Mouse (Mus musculus): ENCODE measurements around the gene Olfr98.
"Not testable (repeated sequence)": the region's sequence is repeated elsewhere in the genome, so short reads cannot be mapped to it uniquely, and the experiment has no call there.

Gene Olfr98

GRCm38 (mm10) chr17:37263626-37264025 is at the start of gene Olfr98:
Gene Olfr98, minus strand, starts transcription at chr17:37263749.
- DNase-seq: no peak

DNA sequence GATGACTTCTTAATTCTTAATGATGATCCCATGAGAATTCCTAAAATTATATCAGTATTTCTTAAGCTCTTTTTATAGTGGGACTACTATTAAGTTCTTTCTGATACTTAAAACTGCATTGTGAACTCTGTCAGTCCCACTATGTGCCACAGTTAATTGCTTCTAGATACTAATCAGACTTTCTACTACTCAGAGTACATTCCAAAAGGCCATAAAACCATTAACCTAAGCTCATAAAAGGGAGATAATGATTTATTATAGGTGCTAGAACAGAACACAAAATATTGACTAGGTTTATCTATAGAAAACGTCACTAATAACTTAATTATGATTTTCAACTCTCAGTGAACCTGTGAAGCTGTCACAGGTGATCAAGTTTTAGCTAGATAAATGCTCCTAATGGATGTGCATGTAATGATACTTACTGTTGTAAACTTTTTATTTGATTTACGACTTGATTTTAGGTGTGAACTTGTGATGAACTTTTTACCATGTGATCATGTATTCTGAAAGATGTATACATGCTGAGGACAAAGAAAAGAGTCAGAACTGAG is 46.7 kb upstream of the Olfr98 start:
- DNase-seq: no peak

DNA sequence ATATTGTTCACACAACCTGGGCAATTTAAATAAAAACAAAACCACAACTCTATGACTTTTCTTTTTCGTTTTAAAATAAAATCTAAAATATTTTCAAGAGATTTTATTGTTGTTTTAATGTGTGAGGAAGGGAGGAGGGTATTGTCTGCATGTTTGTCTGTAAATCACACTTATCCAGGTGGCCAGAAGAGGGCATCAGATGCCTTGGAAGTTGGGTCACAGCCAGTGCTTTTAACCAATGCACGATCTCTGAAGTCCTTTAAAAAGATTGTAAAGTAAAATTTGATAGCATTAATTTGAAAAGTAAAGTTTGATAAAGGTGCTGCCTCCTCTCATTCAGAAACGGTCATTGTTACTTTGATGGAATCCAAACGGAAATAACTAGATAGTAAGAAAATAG is 44.9 kb upstream of the Olfr98 start:
- no peak for DNase-seq

DNA sequence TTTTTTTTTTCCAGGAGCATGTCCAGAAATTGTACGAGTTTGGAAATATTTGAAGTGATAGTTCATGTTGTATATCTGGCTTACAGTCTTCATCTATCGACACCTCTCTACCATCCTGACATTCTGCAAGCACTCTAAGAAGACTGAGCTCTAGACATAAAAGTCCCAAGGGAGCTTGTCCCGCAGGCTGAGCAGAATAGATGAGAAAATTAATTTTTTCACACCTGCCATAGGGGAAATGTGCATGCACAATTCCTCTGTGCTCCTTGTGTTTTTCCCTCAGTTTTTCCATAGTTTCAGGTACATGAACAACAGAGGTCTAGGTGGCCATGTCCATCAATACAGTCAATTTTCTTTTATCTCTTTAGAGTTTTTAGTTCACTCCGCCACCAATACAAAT is 40.7 kb upstream of the Olfr98 start, which contains the start of gene Olfr101:
Olfr101 (minus strand) TSS at position 101 of the 400 bp plus-strand sequence.
- no peak for DNase-seq

DNA sequence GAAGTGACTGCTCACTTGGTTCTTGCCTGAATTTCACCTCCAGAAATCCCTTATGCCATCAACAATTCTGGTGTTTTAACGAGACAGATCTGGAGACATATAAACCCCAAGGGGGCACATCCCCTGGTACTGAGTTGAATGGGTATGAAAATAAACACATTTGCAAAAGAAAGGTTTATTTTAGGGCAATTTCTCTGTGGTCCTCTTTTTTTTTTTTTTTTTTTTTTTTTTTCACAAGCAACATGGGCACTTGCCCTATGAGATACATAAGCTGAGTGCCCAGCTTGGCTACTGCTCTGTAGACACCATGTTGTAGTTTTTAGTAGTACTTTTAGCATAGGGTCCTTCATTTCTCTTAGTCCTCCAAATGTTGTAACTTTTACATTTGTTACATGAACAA is 19.8 kb upstream of the Olfr98 start, which contains the start of gene Olfr99:
Olfr99 (minus strand) TSS at position 101 of the 400 bp plus-strand sequence.
- DNase-seq: no peak

DNA sequence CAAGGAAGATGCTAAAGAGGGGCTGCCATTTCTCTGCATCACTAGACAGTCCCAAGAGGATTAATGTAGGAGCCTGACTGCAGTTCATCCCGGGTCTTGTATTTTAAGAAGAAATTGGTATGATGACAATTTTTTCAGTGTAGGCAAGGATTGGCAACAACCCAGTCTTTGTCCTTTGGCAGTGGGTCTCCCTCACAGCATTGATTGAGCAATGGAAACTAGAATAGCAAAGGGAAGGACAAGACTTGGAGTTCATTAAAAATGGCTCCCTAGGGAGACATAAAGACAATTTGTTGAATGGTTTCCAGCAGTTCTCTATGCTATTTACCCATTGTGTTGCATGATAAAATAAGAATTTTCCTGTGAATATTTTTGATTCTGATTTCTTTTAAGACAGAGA is 16.8 kb upstream of the Olfr98 start:
- DNase-seq: no peak

DNA sequence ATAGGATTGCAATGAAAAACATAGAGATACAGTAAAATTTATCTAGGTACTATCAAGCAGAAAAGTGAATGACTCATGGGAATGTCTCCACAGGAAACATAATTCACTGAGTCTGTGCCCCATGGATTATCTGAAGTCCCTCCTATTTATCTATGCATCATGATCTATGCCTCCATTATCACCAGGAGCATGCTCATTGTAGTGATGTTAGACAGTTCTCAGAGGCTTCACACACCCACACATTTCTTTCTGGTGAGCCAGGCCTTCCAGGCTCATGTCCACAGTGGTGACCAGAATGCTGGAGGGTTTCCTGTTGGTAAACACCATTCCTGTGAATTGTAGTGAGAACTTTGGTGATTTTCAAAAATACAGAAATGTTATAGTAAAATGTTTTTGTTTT is 13.0 kb upstream of the Olfr98 start:
- no peak for DNase-seq

DNA sequence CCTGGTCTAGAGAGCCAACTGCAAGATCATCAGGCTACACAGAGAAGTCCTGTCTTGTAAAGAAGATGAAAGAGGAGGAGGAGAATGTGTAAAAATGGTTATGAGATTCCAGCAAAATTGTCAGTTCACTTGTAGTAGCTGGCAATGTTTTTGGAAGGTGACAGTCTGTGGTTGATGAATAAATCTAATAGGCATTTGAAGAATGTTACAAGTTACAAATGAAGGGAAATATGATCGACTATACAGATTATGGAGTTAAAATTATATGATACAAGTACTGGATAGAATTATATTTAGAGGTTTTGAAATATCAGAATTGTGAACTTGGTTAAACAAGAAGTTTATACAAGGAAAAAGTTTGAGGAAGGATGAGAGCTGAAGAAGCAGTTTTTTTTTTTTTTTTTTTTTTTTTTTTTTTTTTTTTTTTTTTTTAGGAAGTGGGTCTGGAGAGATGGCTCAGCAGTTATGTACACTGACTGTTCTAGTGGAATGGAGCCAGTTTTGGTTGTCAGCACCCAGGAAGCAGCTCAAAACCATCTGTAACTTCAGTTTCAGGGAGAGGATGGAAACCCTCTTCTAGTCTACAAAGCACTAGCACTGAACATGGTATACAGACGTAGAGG is 12.2 kb upstream of the Olfr98 start:
- no peak for DNase-seq

- DNase-seq: peak; percentile 75
These were observed 7.1 kb upstream of the Olfr98 start for GRCm38 (mm10) chr17:37270702-37271092.

GRCm38 (mm10) chr17:37270058-37270701 is 6.6 kb upstream of the Olfr98 start, which contains the start of gene H2-M3:
Gene H2-M3, plus strand, starts transcription at chr17:37270220.
- peak; percentile 93 for DNase-seq

- DNase-seq: peak; percentile 40
These were observed 13.0 kb downstream of the Olfr98 start for GRCm38 (mm10) chr17:37250544-37250943.

GRCm38 (mm10) chr17:37249460-37249859 is 14.1 kb downstream of the Olfr98 start:
- no peak for DNase-seq

DNA sequence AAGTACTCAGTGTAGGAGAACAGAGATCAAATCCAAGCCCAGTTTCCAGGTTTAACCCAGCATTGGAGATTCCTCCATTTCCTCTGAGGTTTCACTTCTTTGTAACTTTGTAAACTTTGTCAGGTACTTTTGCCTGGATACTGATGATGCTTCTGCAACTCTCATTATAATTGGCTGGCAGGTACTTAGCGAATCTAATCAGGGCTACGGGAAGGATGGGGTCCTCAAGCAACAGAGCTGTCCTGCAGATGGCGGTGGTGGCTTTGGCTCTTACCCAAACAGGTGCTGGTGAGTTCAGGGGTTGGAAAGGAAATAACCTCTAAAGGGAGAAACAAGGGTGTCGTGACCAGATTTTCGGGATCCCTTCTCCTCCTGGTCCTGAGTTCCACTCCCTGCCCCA is 16.8 kb downstream of the Olfr98 start:
- peak; percentile 67 for DNase-seq

- no peak for DNase-seq
These were observed 21.4 kb downstream of the Olfr98 start for GRCm38 (mm10) chr17:37242198-37242597.

DNA sequence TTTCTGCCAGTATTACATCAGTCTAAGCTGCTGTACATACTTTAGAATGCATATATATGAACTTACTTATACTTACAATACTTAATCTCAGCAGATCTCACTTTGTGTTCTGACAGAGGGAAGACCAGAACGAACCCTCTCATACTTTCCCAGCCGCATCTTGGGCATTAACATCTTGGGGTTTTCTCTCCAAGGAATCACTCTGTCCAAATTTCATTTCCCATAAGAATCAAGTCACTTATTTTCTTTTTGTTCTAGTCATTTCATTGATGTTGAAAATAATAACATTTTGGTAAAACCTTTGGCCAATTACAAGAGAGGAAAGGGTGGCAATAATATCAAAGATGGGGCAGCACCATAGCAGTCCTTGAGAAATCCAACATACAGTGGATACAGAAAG is 26.3 kb downstream of the Olfr98 start, which contains the start of gene Olfr97:
Olfr97 (minus strand) TSS at position 101 of the 400 bp plus-strand sequence.
- DNase-seq: not testable (repeated sequence)

GRCm38 (mm10) chr17:37221879-37222278 is 41.7 kb downstream of the Olfr98 start:
- DNase-seq: no peak

DNA sequence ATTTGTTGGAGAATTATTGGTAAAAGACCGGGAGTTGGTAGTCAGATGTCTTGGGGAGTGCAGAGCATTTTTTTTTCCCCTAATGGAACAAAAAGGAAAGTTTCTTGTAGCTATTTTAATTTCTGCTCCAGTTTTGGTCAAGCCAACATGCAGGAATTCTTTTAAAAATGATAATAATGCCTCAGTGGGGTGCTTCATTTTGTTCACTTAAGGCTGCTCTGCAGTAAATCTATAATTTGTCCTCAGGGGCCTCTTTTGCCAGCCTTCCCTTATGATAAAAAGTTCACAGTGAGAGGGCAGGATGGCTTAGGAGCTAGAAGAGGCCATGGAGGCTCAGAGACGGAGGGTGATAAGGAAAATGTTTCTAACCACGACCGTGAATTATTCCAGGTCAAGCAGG is 43.7 kb downstream of the Olfr98 start, which contains the start of gene Olfr96:
Olfr96 (plus strand) TSS at position 301 of the 400 bp plus-strand sequence.
- DNase-seq: no peak

DNA sequence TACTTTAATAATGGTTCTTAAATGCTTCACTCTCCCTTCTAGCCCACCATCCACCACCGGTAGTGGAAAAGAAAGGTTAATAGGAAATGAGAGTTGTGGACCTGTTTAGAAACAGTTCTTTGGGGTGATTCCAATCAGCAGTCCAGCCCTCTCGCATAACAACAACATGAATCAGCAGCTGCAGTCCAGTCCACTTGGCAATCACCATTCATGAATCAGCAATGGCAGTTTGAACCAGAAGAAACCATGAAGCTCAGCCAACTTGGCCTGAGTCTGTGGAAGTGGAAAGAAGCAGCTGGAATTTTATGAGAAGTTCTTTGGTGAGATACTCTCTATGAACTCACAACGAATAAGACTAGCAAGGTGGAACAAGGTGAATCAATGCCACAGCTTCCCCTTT is 45.1 kb downstream of the Olfr98 start:
- no peak for DNase-seq

- no peak for DNase-seq
These were observed 50.5 kb downstream of the Olfr98 start, which contains the start of gene Olfr95 for GRCm38 (mm10) chr17:37213018-37213417. Gene Olfr95, minus strand, starts transcription at chr17:37213118.
